Mouse (Mus musculus): Measurements from ENCODE around the gene C130032M10Rik.

GRCm38 (mm10) chr9:114560771-114561670 lies 45.5 kb downstream of the C130032M10Rik start:
- TF ChIP-seq CTCF (IDR thresholded peaks at IDR 0.05; ENCODE audit: low read depth), result no peak
- no peak for TF ChIP-seq EP300 (IDR thresholded peaks at IDR 0.05; ENCODE audit: low read depth)

All from heart, postnatal 0 days (tissue).